Mouse (Mus musculus) forebrain, embryonic 12.5 days (tissue): ENCODE measurements around the gene Gpsm3. TPM values are rescaled to one million over a fixed set of nuclear protein-coding genes. Genes with fewer than 3 reads are reported as not detected.
A peak's percentile ranks its signal among the peaks of the same experiment; 100 is the strongest.
"Not testable (repeated sequence)": the region's sequence is repeated elsewhere in the genome, so short reads cannot be mapped to it uniquely, and the experiment has no call there.

ENCODE experiments used
- ATAC-seq: fragments of 200-750 bp; cut with Nextera tagmentation; 2 replicates; pipeline ENCODE4 v1.8.0; 2017; ENCODE audit warnings: moderate TSS enrichment; ENCODE audit not compliant: low FRiP score
- H3K27ac ChIP-seq: fragments of 300-500 bp; sonication (generic); 2 replicates; pipeline ENCODE4 v1.5.1; 2016; ENCODE audit warnings: mild to moderate bottlenecking
- H3K27me3 ChIP-seq: fragments of 300-500 bp; sonication (generic); 2 replicates; pipeline ENCODE4 v1.6.1; 2016; ENCODE audit warnings: mild to moderate bottlenecking
- H3K36me3 ChIP-seq: fragments of 300-500 bp; sonication (generic); replicated peaks from 2 replicates; pipeline ENCODE4 v1.6.1; 2016; ENCODE audit warnings: mild to moderate bottlenecking
- H3K4me1 ChIP-seq: fragments of 300-500 bp; sonication (generic); 2 replicates; pipeline ENCODE4 v1.6.1; 2016
- H3K4me2 ChIP-seq: fragments of 300-500 bp; sonication (generic); 2 replicates; pipeline ENCODE4 v1.6.1; 2016; ENCODE audit warnings: mild to moderate bottlenecking, moderate library complexity
- H3K4me3 ChIP-seq: fragments of 300-500 bp; sonication (generic); replicated peaks from 2 replicates; pipeline ENCODE4 v1.5.1; 2016; ENCODE audit warnings: mild to moderate bottlenecking
- H3K9ac ChIP-seq: fragments of 300-500 bp; sonication (generic); 2 replicates; pipeline ENCODE4 v1.6.1; 2016; ENCODE audit warnings: mild to moderate bottlenecking
- H3K9me3 ChIP-seq: fragments of 300-500 bp; sonication (generic); 2 replicates; pipeline ENCODE4 v1.6.1; 2016
- WGBS: fragments of 180-500 bp; shearing (Covaris S2); methylation state at CpG from one replicate; pipeline ENCODE4 v1.1.7; 2016; 5-methylcytosine and 5-hydroxymethylcytosine counted together
- polyA plus RNA-seq: library from polyadenylated mRNA; unstranded; fragments of >200 nt; fragmentation: Nextera tagmentation; extraction: Ambion mirVana; gene quantifications from 2 replicates; pipeline ENCODE4 v1.2.1, GENCODE M21; 2016

Gene Gpsm3
- polyA plus RNA-seq, result 2.0 and 2.7 TPM in 2 replicates

GRCm38 (mm10) chr17:34589681-34590101 is at the start of gene Gpsm3:
Gpsm3 (plus strand) TSS chr17:34589806.
- Histone ChIP-seq H3K27me3 (no peaks in the 10 kb centered on the region), H3K4me2 (peak within 1 kb of the TSS; percentile 94), H3K9ac (no peak within 1 kb of the TSS), H3K9me3 (no peaks in the 10 kb centered on the region), H3K4me3 (no peak within 1 kb of the TSS), H3K27ac (peak within 1 kb of the TSS; percentile 100), H3K4me1 (peaks cover 68% of the 10 kb centered on the region), H3K36me3 (peaks cover 5% of the 10 kb centered on the region)
- 43% methylated on average over 7 of the region's 7 CpGs for WGBS
- no peak for ATAC-seq

GRCm38 (mm10) chr17:34543567-34543966 is 46.0 kb upstream of the Gpsm3 start:
- not testable (repeated sequence) for ATAC-seq, H3K27me3 ChIP-seq, H3K4me2 ChIP-seq, H3K36me3 ChIP-seq, H3K9ac ChIP-seq, H3K9me3 ChIP-seq, H3K27ac ChIP-seq, H3K4me3 ChIP-seq, H3K4me1 ChIP-seq
- 92% methylated on average over 13 of the region's 13 CpGs for WGBS

- no peak for ATAC-seq
Observed at GRCm38 (mm10) chr17:34546797-34547196, 42.8 kb upstream of the Gpsm3 start.

GRCm38 (mm10) chr17:34547601-34548000 is 42.0 kb upstream of the Gpsm3 start:
- Histone ChIP-seq H3K4me1 (no peaks in the 10 kb centered on the region), H3K4me2 (no peak overlapping the region), H3K9me3 (no peaks in the 10 kb centered on the region), H3K9ac (no peak overlapping the region), H3K27ac (no peak overlapping the region), H3K27me3 (no peaks in the 10 kb centered on the region), H3K4me3 (no peak overlapping the region), H3K36me3 (no peaks in the 10 kb centered on the region)
- 95% methylated on average over 4 of the region's 4 CpGs for WGBS
- ATAC-seq, result no peak

More at GRCm38 (mm10) chr17:34546797-34547196, 42.8 kb upstream of the Gpsm3 start:
- Histone ChIP-seq H3K4me3 (no peak overlapping the region), H3K9ac (no peak overlapping the region), H3K27ac (no peak overlapping the region), H3K27me3 (no peaks in the 10 kb centered on the region), H3K4me2 (no peak overlapping the region), H3K4me1 (no peaks in the 10 kb centered on the region), H3K36me3 (no peaks in the 10 kb centered on the region), H3K9me3 (no peaks in the 10 kb centered on the region)
- 93% methylated on average over 1 of the region's 1 CpGs for WGBS

GRCm38 (mm10) chr17:34549156-34549555 is 40.5 kb upstream of the Gpsm3 start:
- no peak overlapping the region for H3K9ac ChIP-seq
- H3K4me3 ChIP-seq, result no peak overlapping the region
- WGBS, result 87% methylated on average over 3 of the region's 3 CpGs
- no peaks in the 10 kb centered on the region for H3K9me3 ChIP-seq
- no peaks in the 10 kb centered on the region for H3K4me1 ChIP-seq
- H3K36me3 ChIP-seq, result no peaks in the 10 kb centered on the region
- H3K4me2 ChIP-seq, result no peak overlapping the region
- ATAC-seq, result no peak
- H3K27ac ChIP-seq, result no peak overlapping the region
- no peaks in the 10 kb centered on the region for H3K27me3 ChIP-seq

- H3K36me3 ChIP-seq, result no peaks in the 10 kb centered on the region
- H3K9me3 ChIP-seq, result no peaks in the 10 kb centered on the region
- ATAC-seq, result no peak
- no peak overlapping the region for H3K4me2 ChIP-seq
- no peaks in the 10 kb centered on the region for H3K4me1 ChIP-seq
- WGBS, result 83% methylated on average over 2 of the region's 2 CpGs
- no peak overlapping the region for H3K4me3 ChIP-seq
- H3K27ac ChIP-seq, result no peak overlapping the region
- no peak overlapping the region for H3K9ac ChIP-seq
- H3K27me3 ChIP-seq, result 0 out of 2 replicates have a peak, but pooled peaks cover 4% of the 10 kb centered on the region
Observed at GRCm38 (mm10) chr17:34549843-34550242, 39.8 kb upstream of the Gpsm3 start.

GRCm38 (mm10) chr17:34555483-34555882 is 34.1 kb upstream of the Gpsm3 start:
- ATAC-seq, result no peak

GRCm38 (mm10) chr17:34556406-34556805 is 33.2 kb upstream of the Gpsm3 start:
- H3K27ac ChIP-seq, result no peak overlapping the region
- H3K4me3 ChIP-seq, result no peak overlapping the region
- no peak overlapping the region for H3K4me2 ChIP-seq
- no peak for ATAC-seq
- WGBS, result 86% methylated on average over 8 of the region's 8 CpGs
- no peaks in the 10 kb centered on the region for H3K4me1 ChIP-seq
- H3K9ac ChIP-seq, result no peak overlapping the region
- no peaks in the 10 kb centered on the region for H3K9me3 ChIP-seq
- no peaks in the 10 kb centered on the region for H3K36me3 ChIP-seq
- H3K27me3 ChIP-seq, result 0 out of 2 replicates have a peak, but pooled peaks cover 4% of the 10 kb centered on the region

More at GRCm38 (mm10) chr17:34555483-34555882, 34.1 kb upstream of the Gpsm3 start:
- no peak overlapping the region for H3K4me2 ChIP-seq
- 27% methylated on average over 5 of the region's 5 CpGs for WGBS
- H3K4me1 ChIP-seq, result no peaks in the 10 kb centered on the region
- H3K4me3 ChIP-seq, result no peak overlapping the region
- no peak overlapping the region for H3K9ac ChIP-seq
- 0 out of 2 replicates have a peak, but pooled peaks cover 4% of the 10 kb centered on the region for H3K27me3 ChIP-seq
- H3K27ac ChIP-seq, result no peak overlapping the region
- H3K9me3 ChIP-seq, result no peaks in the 10 kb centered on the region
- H3K36me3 ChIP-seq, result no peaks in the 10 kb centered on the region

GRCm38 (mm10) chr17:34557411-34557810 is 32.2 kb upstream of the Gpsm3 start:
- H3K36me3 ChIP-seq, result no peaks in the 10 kb centered on the region
- H3K4me2 ChIP-seq, result no peak overlapping the region
- no peak overlapping the region for H3K27ac ChIP-seq
- WGBS, result 77% methylated on average over 11 of the region's 11 CpGs
- H3K4me1 ChIP-seq, result no peaks in the 10 kb centered on the region
- H3K4me3 ChIP-seq, result no peak overlapping the region
- no peak overlapping the region for H3K9ac ChIP-seq
- H3K27me3 ChIP-seq, result 0 out of 2 replicates have a peak, but pooled peaks cover 4% of the 10 kb centered on the region
- ATAC-seq, result no peak
- no peaks in the 10 kb centered on the region for H3K9me3 ChIP-seq

GRCm38 (mm10) chr17:34559116-34559515 is 30.5 kb upstream of the Gpsm3 start:
- Histone ChIP-seq H3K27me3 (0 out of 2 replicates have a peak, but pooled peaks cover 4% of the 10 kb centered on the region), H3K4me2 (no peak overlapping the region), H3K9ac (no peak overlapping the region), H3K4me1 (no peaks in the 10 kb centered on the region), H3K27ac (no peak overlapping the region), H3K9me3 (no peaks in the 10 kb centered on the region), H3K36me3 (no peaks in the 10 kb centered on the region), H3K4me3 (no peak overlapping the region)
- WGBS, result 89% methylated on average over 7 of the region's 7 CpGs
- ATAC-seq, result no peak

GRCm38 (mm10) chr17:34559895-34560294 is 29.7 kb upstream of the Gpsm3 start:
- Histone ChIP-seq H3K9me3 (no peaks in the 10 kb centered on the region), H3K4me1 (no peaks in the 10 kb centered on the region), H3K27me3 (no peaks in the 10 kb centered on the region), H3K4me3 (no peak overlapping the region), H3K4me2 (no peak overlapping the region), H3K9ac (no peak overlapping the region), H3K36me3 (no peaks in the 10 kb centered on the region), H3K27ac (no peak overlapping the region)
- ATAC-seq, result no peak
- 27% methylated on average over 15 of the region's 15 CpGs for WGBS

- no peaks in the 10 kb centered on the region for H3K36me3 ChIP-seq
- H3K9ac ChIP-seq, result no peak overlapping the region
- no peaks in the 10 kb centered on the region for H3K9me3 ChIP-seq
- WGBS, result 93% methylated on average over 6 of the region's 6 CpGs
- ATAC-seq, result no peak
- H3K4me3 ChIP-seq, result no peak overlapping the region
- no peak overlapping the region for H3K27ac ChIP-seq
- no peaks in the 10 kb centered on the region for H3K27me3 ChIP-seq
- no peaks in the 10 kb centered on the region for H3K4me1 ChIP-seq
- H3K4me2 ChIP-seq, result no peak overlapping the region
Observed at GRCm38 (mm10) chr17:34560438-34560837, 29.2 kb upstream of the Gpsm3 start.

- no peaks in the 10 kb centered on the region for H3K27me3 ChIP-seq
- no peaks in the 10 kb centered on the region for H3K36me3 ChIP-seq
- no peaks in the 10 kb centered on the region for H3K9me3 ChIP-seq
- H3K4me1 ChIP-seq, result no peaks in the 10 kb centered on the region
- WGBS, result 45% methylated on average over 8 of the region's 8 CpGs
- no peak overlapping the region for H3K9ac ChIP-seq
- no peak overlapping the region for H3K4me3 ChIP-seq
- H3K27ac ChIP-seq, result no peak overlapping the region
- H3K4me2 ChIP-seq, result no peak overlapping the region
- no peak for ATAC-seq
Observed at GRCm38 (mm10) chr17:34561200-34561599, 28.4 kb upstream of the Gpsm3 start.
